Mouse (Mus musculus): ENCODE measurements at regions not wholly inside any gene's neighbourhood (a gene's known extent, or its start where the extent isn't known, plus 50 kb on each side); places are given as distances from the start of the nearest gene placed in this dataset.
A peak's percentile ranks its signal among the peaks of the same experiment; 100 is the strongest.

DNA sequence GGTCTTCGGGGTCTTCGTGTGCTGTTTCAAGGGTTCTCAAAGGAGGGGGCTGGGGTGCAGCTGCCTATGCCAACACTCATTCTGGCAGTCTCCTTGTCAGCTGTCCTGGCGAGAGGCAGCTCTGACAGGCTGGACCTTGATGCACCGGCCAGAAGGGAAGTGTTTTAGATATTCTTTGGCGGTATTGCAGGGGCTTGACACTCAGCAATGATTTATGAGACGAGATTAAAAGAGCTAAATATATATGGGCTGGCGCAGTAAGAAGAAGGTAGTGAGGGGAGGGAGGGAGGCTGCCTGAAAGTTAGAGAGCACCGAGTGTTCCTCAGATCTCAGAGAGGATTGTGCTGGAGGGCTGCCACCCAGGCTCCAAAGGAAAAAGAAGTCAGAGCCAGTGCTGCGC lies 50.2 kb upstream of the Pdzd8 start:
- no peak for DNase-seq (ENCODE audit: low spot score in 2 of 2)

DNA sequence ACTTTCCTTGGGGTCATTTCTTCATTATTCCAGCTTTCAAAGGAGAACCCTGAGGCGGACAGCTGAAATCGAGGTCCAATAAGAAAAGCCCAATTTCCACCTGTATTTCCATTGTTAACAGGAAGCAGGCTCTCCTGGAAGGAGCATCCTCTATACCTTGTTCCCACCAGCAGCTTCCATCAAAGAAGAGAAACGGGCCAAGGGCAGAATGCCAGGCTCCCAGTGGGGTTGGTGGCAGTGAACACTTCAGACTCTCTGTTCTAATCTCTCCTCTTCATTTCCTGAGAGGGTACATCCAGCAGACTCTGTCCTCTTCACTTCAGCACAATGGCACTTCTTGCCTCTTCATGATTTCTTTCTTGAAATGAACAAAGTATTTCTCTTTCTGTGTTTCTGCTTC lies 50.9 kb upstream of the Pdzd8 start:
- no peak for DNase-seq (ENCODE audit: low spot score in 2 of 2)

GRCm38 (mm10) chr19:59399849-59400585 lies 54.4 kb upstream of the Pdzd8 start:
- peak in 1 of 2 experiments; percentile 9 for DNase-seq (ENCODE audit: low spot score in 2 of 2)

GRCm38 (mm10) chr19:59401304-59401703 lies 55.7 kb upstream of the Pdzd8 start:
- DNase-seq (ENCODE audit: low spot score in 2 of 2): no peak

DNA sequence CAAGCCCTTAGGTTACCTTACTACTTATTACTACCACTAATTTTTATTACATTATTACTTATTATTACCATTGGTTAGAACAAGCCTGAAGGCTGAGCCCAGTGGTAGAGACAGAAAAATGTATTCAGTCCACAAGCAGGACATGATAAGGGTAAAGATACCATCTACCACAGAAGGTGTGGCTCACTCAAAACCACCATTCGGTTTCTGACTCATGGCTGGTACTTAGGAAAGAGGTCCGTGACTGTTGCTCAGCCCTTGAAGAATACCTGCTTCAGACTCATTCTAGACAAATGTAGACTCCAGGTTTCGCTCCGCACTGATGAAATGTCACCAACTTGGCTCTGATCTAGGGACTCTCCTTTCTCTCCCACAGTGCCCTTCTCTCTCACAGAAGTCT lies 56.1 kb upstream of the Emx2 start:
- DNase-seq (ENCODE audit: low spot score in 2 of 2): no peak

DNA sequence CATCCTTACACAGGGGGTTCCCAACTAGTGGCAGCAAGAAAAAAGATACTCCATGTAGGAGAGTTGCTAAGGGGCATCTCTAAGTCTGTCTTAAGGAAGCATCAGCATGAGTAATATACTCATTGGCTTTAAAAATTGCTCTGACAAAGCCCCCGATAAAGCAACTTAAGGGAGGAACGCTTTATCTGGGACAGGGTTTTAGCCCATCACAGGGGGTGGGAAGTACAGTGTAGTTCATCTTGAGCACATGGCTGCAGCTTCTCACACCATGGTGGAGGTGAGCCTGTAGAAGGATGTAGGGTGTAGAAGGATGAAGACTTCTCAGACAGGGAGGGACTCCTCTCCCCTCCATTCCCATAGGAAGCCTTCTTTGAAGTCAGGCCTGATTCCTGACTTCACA lies 54.1 kb upstream of the Emx2 start:
- no peak for DNase-seq (ENCODE audit: low spot score in 2 of 2)

DNA sequence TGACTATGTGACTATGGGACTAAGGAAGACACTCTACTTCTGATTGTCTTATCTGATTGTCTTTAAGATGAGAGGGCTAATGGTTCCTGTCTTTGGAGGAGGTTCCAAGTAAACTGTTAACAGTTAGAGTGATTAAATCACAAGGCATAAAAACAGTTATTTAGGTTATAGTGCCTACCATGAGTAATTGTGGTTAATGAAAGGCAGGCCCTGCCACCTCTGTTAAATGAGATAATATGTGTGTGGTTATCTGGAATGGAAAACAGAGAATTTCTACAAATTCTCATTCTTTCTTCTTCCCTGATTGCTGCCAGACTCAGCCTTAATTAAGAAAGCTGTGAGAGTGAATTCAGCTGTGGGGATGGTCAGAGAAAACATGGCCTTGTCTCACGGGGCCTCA lies 53.4 kb upstream of the Emx2 start:
- no peak for DNase-seq (ENCODE audit: low spot score in 2 of 2)

GRCm38 (mm10) chr19:59405616-59406015 lies 52.6 kb upstream of the Emx2 start:
- DNase-seq (ENCODE audit: low spot score in 2 of 2): no peak

DNA sequence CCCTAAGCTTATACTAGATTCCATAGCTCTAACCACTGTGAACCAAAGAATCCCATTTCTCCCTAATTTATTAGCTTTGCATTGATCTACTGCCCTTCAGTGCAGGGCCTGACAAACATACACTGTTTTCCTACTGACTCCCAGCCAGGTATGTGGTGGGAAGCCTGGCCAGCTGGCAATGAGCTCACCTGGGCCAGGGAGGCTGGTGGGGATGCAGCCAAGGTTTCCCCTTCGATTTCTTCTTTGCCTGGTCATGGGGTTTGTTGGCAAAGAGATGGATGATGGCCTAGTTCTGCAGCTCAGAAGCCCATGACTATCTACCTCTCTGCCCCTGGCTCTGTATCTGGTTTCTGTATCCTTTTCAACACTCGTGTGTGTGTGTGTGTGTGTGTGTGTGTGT lies 50.1 kb upstream of the Emx2 start:
- no peak for DNase-seq (ENCODE audit: low spot score in 2 of 2)

Data from gastrocnemius, adult 8-10 months (tissue).